Mouse (Mus musculus) MEL (cell line): ENCODE measurements around the gene Trpv4. TPM values are rescaled to one million over a fixed set of nuclear protein-coding genes. Genes with fewer than 3 reads are reported as not detected.

Experiments used
- DNase-seq: peaks from one replicate; pipeline ENCODE4 v3.0.0; 2011; ENCODE audit warnings: low read depth, low spot score
- H3K27ac ChIP-seq: 2 replicates; pipeline ENCODE4 v1.5.1; 2012; ENCODE audit warnings: low read depth, mild to moderate bottlenecking, control low read depth, low read length, moderate library complexity; ENCODE audit not compliant: control insufficient read depth
- H3K27me3 ChIP-seq, 2 experiments: fragments of 150-350 bp in 1 of 2; sonication (generic) in 1 of 2; 2 replicates each; pipeline ENCODE4 v1.6.1; 2012; ENCODE audit warnings: low read length in 2 of 2, mild to moderate bottlenecking in 2 of 2, improper control_type of control experiment in 1 of 2, moderate library complexity in 1 of 2; ENCODE audit not compliant: insufficient read depth in 2 of 2, control insufficient read depth in 1 of 2
- H3K36me3 ChIP-seq, 2 experiments: 2 replicates each; pipeline ENCODE4 v1.6.1; 2012 to 2014; ENCODE audit warnings: low read length in 2 of 2, improper control_type of control experiment in 1 of 2, inconsistent platforms in 1 of 2, mild to moderate bottlenecking in 1 of 2; ENCODE audit not compliant: insufficient read depth in 2 of 2, control insufficient read depth in 1 of 2
- H3K4me1 ChIP-seq, 2 experiments: fragments of 150-350 bp in 1 of 2; sonication (generic) in 1 of 2; 2 replicates each; pipeline ENCODE4 v1.6.1; 2012; ENCODE audit warnings: low read length in 2 of 2, improper control_type of control experiment in 1 of 2, mild to moderate bottlenecking in 1 of 2; ENCODE audit not compliant: insufficient read depth in 2 of 2, control insufficient read depth in 1 of 2
- H3K4me3 ChIP-seq, 2 experiments: fragments of 150-350 bp in 1 of 2; sonication (generic) in 1 of 2; 2 replicates each; pipeline ENCODE4 v1.5.1; 2012; ENCODE audit warnings: low read depth in 2 of 2, low read length in 2 of 2, mild to moderate bottlenecking in 2 of 2, moderate library complexity in 2 of 2, control low read depth in 1 of 2, improper control_type of control experiment in 1 of 2; ENCODE audit not compliant: control insufficient read depth in 1 of 2, insufficient read depth in 1 of 2
- H3K79me2 ChIP-seq: 2 replicates; pipeline ENCODE4 v1.6.1; 2012; ENCODE audit warnings: mild to moderate bottlenecking, low read length, moderate library complexity; ENCODE audit not compliant: control insufficient read depth, poor library complexity, insufficient read depth
- H3K9ac ChIP-seq: 2 replicates; pipeline ENCODE4 v1.6.1; 2012; ENCODE audit warnings: low read depth, mild to moderate bottlenecking, control low read depth, low read length, moderate library complexity; ENCODE audit not compliant: control insufficient read depth, poor library complexity, severe bottlenecking
- H3K9me3 ChIP-seq: fragments of 150-350 bp; sonication (generic); replicated peaks from 2 replicates; pipeline ENCODE4 v1.6.1; 2012; ENCODE audit warnings: mild to moderate bottlenecking, low read length, improper control_type of control experiment, moderate library complexity; ENCODE audit not compliant: insufficient read depth
- BHLHE40 ChIP-seq: IDR thresholded peaks from 2 replicates; pipeline ENCODE4 v1.6.1; 2012; ENCODE audit warnings: low read depth, mild to moderate bottlenecking, inconsistent platforms, low read length, improper control_type of control experiment, borderline replicate concordance
- ETS1 ChIP-seq: IDR thresholded peaks from 2 replicates; pipeline ENCODE4 v1.6.1; 2012; ENCODE audit warnings: low read depth, mild to moderate bottlenecking, inconsistent platforms, low read length, improper control_type of control experiment, moderate library complexity
- GATA1 ChIP-seq: IDR thresholded peaks from 2 replicates; pipeline ENCODE4 v1.6.1; 2011; ENCODE audit warnings: low read depth, low read length, improper control_type of control experiment
- KAT2A ChIP-seq: conservative IDR thresholded peaks from 2 replicates; pipeline ENCODE4 v1.6.1; 2012; ENCODE audit warnings: low read depth, low read length, improper control_type of control experiment, inconsistent platforms
- MXI1 ChIP-seq: IDR thresholded peaks from 2 replicates; pipeline ENCODE4 v1.6.1; 2011; ENCODE audit warnings: mild to moderate bottlenecking, low read depth, low read length, improper control_type of control experiment
- MYB ChIP-seq: IDR thresholded peaks from 2 replicates; pipeline ENCODE4 v1.6.1; 2011; ENCODE audit warnings: mild to moderate bottlenecking, low read depth, low read length, improper control_type of control experiment
- NELFE ChIP-seq: IDR thresholded peaks from 2 replicates; pipeline ENCODE4 v1.6.1; 2011; ENCODE audit warnings: low read depth, low read length, improper control_type of control experiment
- NRF1 ChIP-seq: IDR thresholded peaks from 2 replicates; pipeline ENCODE4 v1.6.1; 2014; ENCODE audit warnings: low read depth, mild to moderate bottlenecking, inconsistent platforms, low read length, improper control_type of control experiment, moderate library complexity; ENCODE audit not compliant: poor library complexity, insufficient read depth, severe bottlenecking
- POLR2A ChIP-seq, 2 experiments: IDR thresholded peaks; 2 replicates each; pipeline ENCODE4 v1.6.1; 2011 to 2012; ENCODE audit warnings: low read length in 2 of 2, mild to moderate bottlenecking in 2 of 2, control low read depth in 1 of 2, improper control_type of control experiment in 1 of 2, low read depth in 1 of 2, moderate library complexity in 1 of 2; ENCODE audit not compliant: control insufficient read depth in 1 of 2, insufficient read depth in 1 of 2, poor library complexity in 1 of 2
- POLR2AphosphoS2 ChIP-seq: IDR thresholded peaks from 2 replicates; pipeline ENCODE4 v1.6.1; 2011; ENCODE audit warnings: low read length, improper control_type of control experiment
- POLR2AphosphoS5 ChIP-seq: IDR thresholded peaks from 2 replicates; pipeline ENCODE4 v1.6.1; 2012; ENCODE audit warnings: low read depth, borderline replicate concordance, mild to moderate bottlenecking, inconsistent platforms, low read length, moderate library complexity, mixed read lengths
- RAD21 ChIP-seq: IDR thresholded peaks from 2 replicates; pipeline ENCODE4 v1.6.1; 2011; ENCODE audit warnings: mild to moderate bottlenecking, low read depth, low read length, improper control_type of control experiment
- RCOR1 ChIP-seq: IDR thresholded peaks from 2 replicates; pipeline ENCODE4 v1.6.1; 2012; ENCODE audit warnings: low read depth, mild to moderate bottlenecking, inconsistent platforms, low read length, improper control_type of control experiment
- SIN3A ChIP-seq: IDR thresholded peaks from 2 replicates; pipeline ENCODE4 v1.6.1; 2012; ENCODE audit warnings: low read length, improper control_type of control experiment, inconsistent platforms
- SMC3 ChIP-seq: IDR thresholded peaks from 2 replicates; pipeline ENCODE4 v1.6.1; 2011; ENCODE audit warnings: low read depth, low read length, improper control_type of control experiment
- UBTF ChIP-seq: IDR thresholded peaks from 2 replicates; pipeline ENCODE4 v1.6.1; 2012; ENCODE audit warnings: low read depth, mild to moderate bottlenecking, inconsistent platforms, low read length, improper control_type of control experiment, moderate library complexity, borderline replicate concordance; ENCODE audit not compliant: insufficient read depth
- USF1 ChIP-seq: IDR thresholded peaks from 2 replicates; pipeline ENCODE4 v1.6.1; 2014; ENCODE audit warnings: low read depth, mild to moderate bottlenecking, inconsistent platforms, low read length, improper control_type of control experiment, moderate library complexity
- ZC3H11A ChIP-seq: IDR thresholded peaks from 2 replicates; pipeline ENCODE4 v1.6.1; 2012; ENCODE audit warnings: low read depth, mild to moderate bottlenecking, inconsistent platforms, low read length, improper control_type of control experiment
- ZMIZ1 ChIP-seq: IDR thresholded peaks from 2 replicates; pipeline ENCODE4 v1.6.1; 2012; ENCODE audit warnings: low read depth, mild to moderate bottlenecking, inconsistent platforms, low read length, improper control_type of control experiment, moderate library complexity
- polyA plus RNA-seq, 2 experiments: library from polyadenylated mRNA; stranded (reverse) in 1 of 2; unstranded in 1 of 2; fragments of >175 nt in 1 of 2; fragments of >200 nt in 1 of 2; gene quantifications; 2 replicates each; pipeline versions ENCODE4 v1.2.1 to v1.2.4; 2012; ENCODE audit warnings: low replicate concordance in 2 of 2, low read depth in 1 of 2; ENCODE audit not compliant: insufficient read length in 2 of 2, insufficient read depth in 1 of 2, missing spikeins in 1 of 2
- total RNA-seq: library from RNA; depleted of rRNA; stranded (reverse); fragments of 300-350 nt; gene quantifications from 2 replicates; pipeline ENCODE4 v1.2.3, GENCODE M21; 2012

Gene Trpv4
- total and polyA plus RNA-seq, 3 experiments: 0.29 TPM; not detected in 2

DNA sequence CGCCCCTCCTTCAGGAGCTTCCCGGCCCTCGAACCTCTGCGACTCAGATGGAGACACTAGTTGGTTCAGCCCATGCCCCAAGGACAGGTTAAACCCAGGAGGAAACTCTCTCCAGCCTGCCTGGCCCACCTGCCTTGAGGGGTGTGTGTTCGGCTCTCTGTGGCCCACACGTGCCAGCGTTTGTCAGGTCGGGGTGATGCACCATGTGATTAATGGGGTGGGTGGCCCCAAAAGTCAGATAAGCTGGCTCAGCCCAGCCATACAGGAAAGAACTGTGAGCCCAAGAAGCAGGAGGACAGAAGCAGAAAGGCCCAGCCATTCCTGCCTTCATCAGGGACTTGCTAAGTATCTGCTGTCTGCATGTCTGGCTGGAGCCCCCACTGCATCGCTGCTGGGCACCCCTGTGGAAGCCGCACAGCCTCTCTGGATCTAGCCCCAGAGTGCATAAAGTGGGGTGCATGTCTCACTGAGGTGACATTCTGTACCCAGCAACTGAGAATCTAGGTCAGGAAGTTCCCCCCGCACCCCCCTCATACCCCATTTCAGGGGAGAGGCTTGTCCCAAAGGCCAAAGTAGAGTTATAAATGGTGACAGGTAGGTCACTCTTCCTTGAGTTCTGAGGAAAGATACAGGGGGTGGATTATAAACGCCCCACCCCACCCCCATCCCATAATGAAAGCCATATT is 74.6 kb downstream of the Trpv4 start:
- H3K4me1 ChIP-seq: peaks cover 0 to 10% of the 10 kb centered on the region in 2 experiments; a peak in 2 of 4 replicates
- no peaks in the 10 kb centered on the region for H3K79me2 ChIP-seq
- H3K27ac ChIP-seq: no peak overlapping the region
- no peak for DNase-seq
- no peaks in the 10 kb centered on the region for H3K27me3 ChIP-seq
- H3K9me3 ChIP-seq: no peaks in the 10 kb centered on the region
- H3K9ac ChIP-seq: no peak overlapping the region
- H3K36me3 ChIP-seq: peaks cover 0 to 2% of the 10 kb centered on the region in 2 experiments; a peak in 2 of 4 replicates
- H3K4me3 ChIP-seq: no peak overlapping the region
- TF ChIP-seq ZMIZ1 (no peak), USF1 (peak; percentile 51), MXI1 (peak; percentile 32; the same call in 1 of the 2 replicates), BHLHE40 (peak; percentile 74)

DNA sequence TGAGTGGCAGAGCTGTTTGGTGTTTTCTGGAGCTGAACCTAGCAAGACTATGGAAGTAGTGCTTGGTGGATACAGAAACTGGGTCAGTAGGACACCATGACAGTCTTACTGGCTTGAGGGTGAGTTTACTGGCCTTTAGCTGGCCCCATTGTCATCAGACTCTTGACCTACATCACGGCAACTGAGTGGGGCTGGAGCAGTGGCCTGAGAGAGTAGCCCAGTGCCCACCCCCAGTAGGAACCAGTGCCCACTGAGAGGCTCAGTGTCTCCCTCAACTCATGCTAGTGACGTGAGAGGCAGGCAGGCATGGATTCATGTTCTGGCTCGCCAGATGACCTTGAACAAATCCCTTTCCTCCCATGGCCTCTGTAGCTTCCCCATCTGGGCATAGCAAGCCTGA is 75.2 kb downstream of the Trpv4 start:
- TF ChIP-seq RCOR1 (no peak), ETS1 (no peak), GATA1 (no peak), ZMIZ1 (no peak), POLR2A (IDR thresholded peaks at IDR 0.05; ENCODE audit: control insufficient read depth in 1 of 2, insufficient read depth in 1 of 2, low read depth in 1 of 2, low read length in 2 of 2, poor library complexity in 1 of 2) (no peak), MXI1 (no peak), POLR2AphosphoS5 (no peak), RAD21 (no peak), MYB (no peak), NRF1 (no peak), KAT2A (no peak), BHLHE40 (no peak), POLR2AphosphoS2 (no peak), SMC3 (no peak), UBTF (no peak), ZC3H11A (no peak), SIN3A (no peak), NELFE (no peak)
- Histone ChIP-seq H3K4me1 (peaks cover 0 to 10% of the 10 kb centered on the region in 2 experiments; a peak in 2 of 4 replicates), H3K27me3 (no peaks in the 10 kb centered on the region), H3K27ac (no peak overlapping the region), H3K9ac (no peak overlapping the region), H3K36me3 (peaks cover 0 to 2% of the 10 kb centered on the region in 2 experiments; a peak in 2 of 4 replicates), H3K9me3 (no peaks in the 10 kb centered on the region), H3K4me3 (no peak overlapping the region), H3K79me2 (no peaks in the 10 kb centered on the region)
- DNase-seq: no peak
